Mouse (Mus musculus) granulocyte monocyte progenitor cell, adult 5-6 weeks (primary cell): ENCODE data around the gene Olfr1391. TPM values are rescaled to one million over a fixed set of nuclear protein-coding genes. Genes with fewer than 3 reads are reported as not detected.
"Not testable (repeated sequence)": the region's sequence is repeated elsewhere in the genome, so short reads cannot be mapped to it uniquely, and the experiment has no call there.

Experiments
- ATAC-seq: replicated peaks from 2 replicates; pipeline ENCODE4 v1.8.0; 2016; ENCODE audit warnings: mild to moderate bottlenecking, moderate TSS enrichment, inconsistent platforms; ENCODE audit not compliant: poor library complexity, severe bottlenecking
- total RNA-seq, 2 experiments: library from RNA; stranded (forward) in 1 of 2; stranded (reverse) in 1 of 2; fragments of 200-712, 200-1000 nt in 1 of 2; fragments of >200 nt in 1 of 2; fragmentation: Nextera tagmentation in 1 of 2; gene quantifications; 2 replicates each; pipeline ENCODE4 v1.2.3; 2014 to 2017

Gene Olfr1391
- not detected in 2 replicates for total RNA-seq (2014; fragmentation: Nextera tagmentation)
- total RNA-seq (2017), result not detected in 2 replicates

DNA sequence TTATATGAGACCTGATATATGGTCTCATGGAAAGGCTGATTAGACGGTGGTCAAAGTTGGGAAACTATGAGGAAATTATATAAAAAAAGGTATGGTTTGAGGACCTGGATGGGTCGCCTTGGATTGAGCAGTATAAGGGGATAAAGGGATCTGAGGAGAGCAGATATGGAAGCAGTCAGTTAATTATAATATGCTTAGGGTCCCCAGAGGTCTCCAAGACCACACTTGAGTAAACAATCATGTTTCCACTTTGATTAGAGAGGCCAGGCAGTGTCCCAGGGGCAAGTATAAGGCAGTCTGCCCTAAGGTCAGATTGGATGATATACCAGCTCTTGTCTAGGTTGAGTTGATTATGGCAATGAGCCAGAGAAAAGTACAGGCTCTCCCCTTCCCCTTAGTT is at the start of gene Olfr1391:
Gene Olfr1391 (plus strand): TSS at position 301 of the 400 bp plus-strand sequence.
- ATAC-seq, result no peak

DNA sequence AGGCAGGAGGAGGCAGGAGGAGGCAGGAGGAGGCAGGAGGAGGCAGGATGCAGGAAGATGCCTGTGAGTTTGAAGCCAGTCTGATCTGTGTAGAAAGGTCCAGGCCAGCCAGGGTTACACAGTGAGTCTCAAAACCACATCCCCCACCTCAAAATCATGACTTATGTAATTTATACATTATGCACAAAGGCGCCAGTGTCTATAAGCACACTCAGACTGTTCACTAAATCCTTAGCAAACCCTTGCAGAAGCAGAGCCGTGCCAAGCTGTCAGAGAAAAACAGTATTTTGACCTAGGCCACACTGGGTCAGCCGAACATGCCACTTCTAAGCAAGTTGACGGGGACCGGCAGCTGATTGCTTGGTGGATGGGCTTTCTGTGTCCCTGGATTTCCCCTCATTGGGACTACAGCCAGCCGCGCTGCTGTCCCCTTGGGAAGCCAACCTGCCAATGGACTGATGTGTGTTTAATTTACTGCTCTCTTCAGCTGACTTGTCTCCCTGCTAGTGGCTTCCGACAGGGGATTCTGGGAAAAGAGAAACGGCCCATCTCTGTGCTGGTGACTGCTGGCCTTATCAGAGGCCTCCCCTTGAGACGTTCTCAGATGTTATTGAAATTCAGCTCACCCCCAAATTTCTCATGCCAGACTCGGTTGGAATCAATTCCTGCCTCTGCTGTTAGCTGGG is 48.6 kb upstream of the Olfr1391 start:
- ATAC-seq, result no peak

DNA sequence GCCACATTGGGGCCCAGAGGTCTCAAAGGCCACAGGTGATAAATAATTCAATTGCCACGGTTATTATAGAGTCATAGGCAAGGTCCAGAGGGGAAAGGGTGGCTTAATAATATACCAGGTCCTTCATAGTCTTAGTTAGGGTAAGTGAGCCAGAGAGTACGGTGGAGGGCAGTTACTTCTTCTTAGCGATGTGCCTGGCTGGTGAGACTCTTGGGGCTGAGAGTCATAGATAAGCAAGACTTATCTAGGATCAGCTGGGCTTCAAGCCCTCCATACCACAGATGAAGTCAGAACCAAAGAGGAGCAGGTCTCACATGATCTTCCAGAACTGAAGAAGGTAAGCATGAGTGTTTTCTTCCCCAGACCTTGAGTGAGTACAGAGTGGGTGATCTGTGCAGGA is 44.3 kb upstream of the Olfr1391 start, which contains the start of gene Olfr1393:
Gene Olfr1393 (plus strand): TSS at position 83 of the 400 bp plus-strand sequence.
- ATAC-seq, result no peak

GRCm38 (mm10) chr11:49284982-49285381 is 37.6 kb upstream of the Olfr1391 start, which contains the start of gene Olfr1392:
Olfr1392 (plus strand) TSS chr11:49285282.
- not testable (repeated sequence) for ATAC-seq

DNA sequence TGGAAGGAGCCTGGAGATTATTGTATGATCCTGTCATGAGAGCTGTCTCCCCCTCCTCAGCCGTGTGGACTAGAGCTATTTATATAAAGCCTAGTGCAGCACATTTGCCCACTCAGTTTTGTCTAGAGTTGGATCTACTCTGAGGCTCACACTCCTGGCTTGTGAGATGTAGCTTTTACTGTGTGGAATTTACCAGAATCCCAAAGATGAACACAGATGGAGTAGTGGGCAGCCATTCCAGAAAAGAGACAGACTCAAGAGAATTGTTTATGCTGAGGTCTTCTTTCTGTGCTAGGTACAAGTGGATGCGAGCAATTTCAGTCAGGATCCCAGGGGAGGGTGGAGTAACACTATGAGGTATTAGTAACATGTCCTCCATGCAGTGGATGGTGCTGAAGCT is 35.3 kb upstream of the Olfr1391 start:
- no peak for ATAC-seq

- ATAC-seq, result no peak
Measured at GRCm38 (mm10) chr11:49292777-49293176, 29.8 kb upstream of the Olfr1391 start.

DNA sequence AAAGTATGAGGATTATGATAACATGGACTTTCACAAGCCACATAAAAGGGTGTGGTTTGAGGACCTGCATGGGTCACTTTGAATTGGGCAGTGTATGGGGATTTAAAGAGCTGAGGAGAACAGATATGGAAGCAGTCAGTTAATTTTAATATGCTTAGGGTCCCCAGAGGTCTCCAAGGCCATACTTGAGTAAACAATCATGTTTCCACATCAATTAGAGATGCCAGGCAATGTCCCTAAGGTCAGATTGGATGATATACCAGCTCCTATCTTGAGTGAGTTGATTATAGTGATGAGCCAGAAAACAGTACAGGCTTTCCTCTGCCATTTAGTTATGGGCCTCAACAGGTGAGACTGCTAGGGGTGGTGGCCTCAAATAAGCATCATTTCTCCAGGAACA is 18.1 kb upstream of the Olfr1391 start, which contains the start of gene Olfr10:
Gene Olfr10 (plus strand): TSS at position 301 of the 400 bp plus-strand sequence.
- no peak for ATAC-seq

- ATAC-seq, result not testable (repeated sequence)
Measured at GRCm38 (mm10) chr11:49308547-49308946, 14.0 kb upstream of the Olfr1391 start.

DNA sequence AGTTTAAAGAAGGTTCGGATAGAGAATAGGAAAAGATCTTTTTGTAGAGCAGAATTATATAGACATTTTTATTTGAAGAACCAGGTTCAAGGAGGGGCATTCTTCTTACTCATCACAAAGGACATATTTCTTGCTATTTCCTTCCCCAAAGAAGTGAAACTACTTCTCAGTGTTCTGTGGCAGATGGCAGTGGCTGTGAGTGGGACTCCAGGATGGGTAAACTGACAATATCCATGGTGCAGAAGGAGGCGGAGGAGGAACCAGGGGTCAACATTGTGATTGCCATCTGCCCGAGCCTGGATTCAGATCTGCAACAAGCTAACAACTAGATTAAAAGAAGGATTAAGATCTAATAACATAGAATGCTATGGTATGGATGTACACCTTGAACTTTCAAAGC is 4.2 kb downstream of the Olfr1391 start:
- ATAC-seq, result no peak

DNA sequence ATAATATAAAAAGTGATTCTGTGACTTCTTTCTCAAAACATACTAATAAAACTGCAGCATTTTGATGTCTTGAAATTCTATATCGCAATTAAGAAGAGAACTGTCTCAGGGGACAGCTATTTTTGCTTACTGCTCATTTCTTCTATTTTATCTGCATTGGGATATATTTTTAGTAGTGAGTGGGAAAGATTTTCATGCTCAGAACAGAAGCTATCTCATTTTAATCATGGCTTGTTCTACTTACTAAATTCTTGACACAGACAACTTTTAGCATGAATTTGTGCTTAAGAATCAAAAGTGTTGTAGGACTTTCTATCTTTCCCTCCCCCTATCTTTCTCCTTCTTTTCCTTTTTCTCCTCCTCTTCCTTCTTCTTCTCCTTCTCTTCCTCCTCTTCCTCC is 7.1 kb downstream of the Olfr1391 start:
- ATAC-seq, result no peak

GRCm38 (mm10) chr11:49334888-49335287 is 12.3 kb downstream of the Olfr1391 start, which contains the start of gene Olfr1390:
Olfr1390 (plus strand) TSS chr11:49335188.
- ATAC-seq, result no peak

GRCm38 (mm10) chr11:49337150-49337832 is 14.7 kb downstream of the Olfr1391 start:
- no peak for ATAC-seq

Other genes with a start within 250 kb of the Olfr1391 start
- gene Ifi47, start 246.2 kb upstream of the Olfr1391 start, total RNA-seq (2014; fragmentation: Nextera tagmentation), result 84.9 and 101 TPM in 2 replicates
- gene Ifi47, start 246.2 kb upstream of the Olfr1391 start, total RNA-seq (2017), result 45.8 and 73.5 TPM in 2 replicates
- not detected in 2 replicates for gene Olfr1396, start 207.9 kb upstream of the Olfr1391 start, total RNA-seq (2014; fragmentation: Nextera tagmentation)
- gene Olfr1396, start 207.9 kb upstream of the Olfr1391 start, total RNA-seq (2017), result not detected in 2 replicates
- not detected in 2 replicates for gene Olfr1395, start 180.5 kb upstream of the Olfr1391 start, total RNA-seq (2014; fragmentation: Nextera tagmentation)
- gene Olfr1395, start 180.5 kb upstream of the Olfr1391 start, total RNA-seq (2017), result not detected in 2 replicates
- not detected in 2 replicates for gene Olfr1394, start 168.4 kb upstream of the Olfr1391 start, total RNA-seq (2014; fragmentation: Nextera tagmentation)
- not detected in 2 replicates for gene Olfr1394, start 168.4 kb upstream of the Olfr1391 start, total RNA-seq (2017)
- 3.8 and 4.1 TPM in 2 replicates for gene Btnl9, start 135.6 kb upstream of the Olfr1391 start, total RNA-seq (2014; fragmentation: Nextera tagmentation)
- gene Btnl9, start 135.6 kb upstream of the Olfr1391 start, total RNA-seq (2017), result 5.3 and 7.6 TPM in 2 replicates
- gene Zfp62, start 119.5 kb upstream of the Olfr1391 start, total RNA-seq (2014; fragmentation: Nextera tagmentation), result 46.4 and 46.5 TPM in 2 replicates
- gene Zfp62, start 119.5 kb upstream of the Olfr1391 start, total RNA-seq (2017), result 62.2 and 88.5 TPM in 2 replicates
- 44.1 and 74.5 TPM in 2 replicates for gene Mgat1, start 78.6 kb upstream of the Olfr1391 start, total RNA-seq (2014; fragmentation: Nextera tagmentation)
- 51.6 and 59.4 TPM in 2 replicates for gene Mgat1, start 78.6 kb upstream of the Olfr1391 start, total RNA-seq (2017)
- gene Olfr1393, start 44.4 kb upstream of the Olfr1391 start, total RNA-seq (2014; fragmentation: Nextera tagmentation), result not detected in 2 replicates
- not detected in 2 replicates for gene Olfr1393, start 44.4 kb upstream of the Olfr1391 start, total RNA-seq (2017)
- gene Olfr1392, start 37.5 kb upstream of the Olfr1391 start, total RNA-seq (2014; fragmentation: Nextera tagmentation), result not detected in 2 replicates
- gene Olfr1392, start 37.5 kb upstream of the Olfr1391 start, total RNA-seq (2017), result not detected in 2 replicates
- gene Olfr10, start 18.0 kb upstream of the Olfr1391 start, total RNA-seq (2014; fragmentation: Nextera tagmentation), result not detected in 2 replicates
- gene Olfr10, start 18.0 kb upstream of the Olfr1391 start, total RNA-seq (2017), result not detected in 2 replicates
- gene Olfr1390, start 12.4 kb downstream of the Olfr1391 start, total RNA-seq (2014; fragmentation: Nextera tagmentation), result not detected in 2 replicates
- gene Olfr1390, start 12.4 kb downstream of the Olfr1391 start, total RNA-seq (2017), result not detected in 2 replicates
- not detected in 2 replicates for gene Olfr1389, start 100.3 kb downstream of the Olfr1391 start, total RNA-seq (2014; fragmentation: Nextera tagmentation)
- gene Olfr1389, start 100.3 kb downstream of the Olfr1391 start, total RNA-seq (2017), result not detected in 2 replicates
- not detected in 2 replicates for gene Olfr1388, start 113.9 kb downstream of the Olfr1391 start, total RNA-seq (2014; fragmentation: Nextera tagmentation)
- gene Olfr1388, start 113.9 kb downstream of the Olfr1391 start, total RNA-seq (2017), result 0.09 and 0.21 TPM in 2 replicates
- not detected in 2 replicates for gene Olfr1387, start 132.6 kb downstream of the Olfr1391 start, total RNA-seq (2014; fragmentation: Nextera tagmentation)
- not detected in 2 replicates for gene Olfr1387, start 132.6 kb downstream of the Olfr1391 start, total RNA-seq (2017)
- gene Olfr1386, start 142.3 kb downstream of the Olfr1391 start, total RNA-seq (2014; fragmentation: Nextera tagmentation), result not detected in 2 replicates
- not detected in 2 replicates for gene Olfr1386, start 142.3 kb downstream of the Olfr1391 start, total RNA-seq (2017)
- not detected in 2 replicates for gene Olfr1385, start 166.3 kb downstream of the Olfr1391 start, total RNA-seq (2014; fragmentation: Nextera tagmentation)
- not detected in 2 replicates for gene Olfr1385, start 166.3 kb downstream of the Olfr1391 start, total RNA-seq (2017)
- gene Olfr1384, start 184.0 kb downstream of the Olfr1391 start, total RNA-seq (2014; fragmentation: Nextera tagmentation), result not detected in 2 replicates
- not detected in 2 replicates for gene Olfr1384, start 184.0 kb downstream of the Olfr1391 start, total RNA-seq (2017)
- gene Olfr1383, start 196.9 kb downstream of the Olfr1391 start, total RNA-seq (2014; fragmentation: Nextera tagmentation), result not detected in 2 replicates
- not detected in 2 replicates for gene Olfr1383, start 196.9 kb downstream of the Olfr1391 start, total RNA-seq (2017)
- gene Olfr1382, start 205.5 kb downstream of the Olfr1391 start, total RNA-seq (2014; fragmentation: Nextera tagmentation), result not detected in 2 replicates
- gene Olfr1382, start 205.5 kb downstream of the Olfr1391 start, total RNA-seq (2017), result not detected in 2 replicates
- not detected in 2 replicates for gene Olfr1381, start 220.7 kb downstream of the Olfr1391 start, total RNA-seq (2014; fragmentation: Nextera tagmentation)
- gene Olfr1381, start 220.7 kb downstream of the Olfr1391 start, total RNA-seq (2017), result not detected in 2 replicates
- gene Olfr1380, start 234.1 kb downstream of the Olfr1391 start, total RNA-seq (2014; fragmentation: Nextera tagmentation), result not detected in 2 replicates
- gene Olfr1380, start 234.1 kb downstream of the Olfr1391 start, total RNA-seq (2017), result not detected in 2 replicates